Mouse (Mus musculus) adrenal gland, adult 2 months (tissue): ENCODE data around the gene Vmn1r58. TPM values are rescaled to one million over a fixed set of nuclear protein-coding genes. Genes with fewer than 3 reads are reported as not detected.
"Not testable (repeated sequence)": the region's sequence is repeated elsewhere in the genome, so short reads cannot be mapped to it uniquely, and the experiment has no call there.

Source experiments
- DNase-seq: peaks from one replicate; pipeline ENCODE4 v3.0.0; 2021
- long read RNA-seq: library from polyadenylated mRNA; stranded (forward); transcript quantifications from one replicate; pipeline ENCODE4 v2.0.0, GENCODE M21; 2021
- polyA plus RNA-seq: library from polyadenylated mRNA; depleted of rRNA; stranded (reverse); fragments of >200 nt; gene quantifications from 2 replicates; pipeline ENCODE4 v1.2.3, GENCODE M21; 2012; rRNA removed
- total RNA-seq, 2 experiments: library from RNA; stranded (reverse); gene quantifications; 2 replicates each; pipeline ENCODE4 v1.2.3; 2021

Vmn1r58 gene
- not detected for total RNA-seq
- not detected in 2 replicates for polyA plus RNA-seq
- long read RNA-seq: 0 reads

DNA sequence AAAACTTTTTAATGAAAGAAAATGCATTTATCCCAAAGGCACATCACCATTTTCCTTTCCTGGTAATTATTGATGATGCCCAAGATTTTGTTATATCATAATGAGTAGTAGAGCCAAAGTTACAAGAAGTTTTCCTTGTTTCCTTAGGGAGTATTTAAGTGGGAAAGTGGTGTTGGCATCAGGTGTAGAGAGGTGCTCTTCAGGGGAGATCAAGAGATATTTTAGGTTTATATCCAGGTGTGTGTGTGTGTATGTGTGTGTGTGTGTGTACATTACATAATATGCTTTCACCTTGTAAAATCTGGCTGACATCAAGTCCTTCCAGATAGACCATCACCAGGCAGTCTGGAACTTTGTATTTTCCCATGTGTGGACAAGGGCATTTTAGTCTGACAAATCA lies at the start of gene Vmn1r58:
Gene Vmn1r58, minus strand, starts transcription at position 101 of the 400 bp plus-strand sequence.
- not testable (repeated sequence) for DNase-seq

DNA sequence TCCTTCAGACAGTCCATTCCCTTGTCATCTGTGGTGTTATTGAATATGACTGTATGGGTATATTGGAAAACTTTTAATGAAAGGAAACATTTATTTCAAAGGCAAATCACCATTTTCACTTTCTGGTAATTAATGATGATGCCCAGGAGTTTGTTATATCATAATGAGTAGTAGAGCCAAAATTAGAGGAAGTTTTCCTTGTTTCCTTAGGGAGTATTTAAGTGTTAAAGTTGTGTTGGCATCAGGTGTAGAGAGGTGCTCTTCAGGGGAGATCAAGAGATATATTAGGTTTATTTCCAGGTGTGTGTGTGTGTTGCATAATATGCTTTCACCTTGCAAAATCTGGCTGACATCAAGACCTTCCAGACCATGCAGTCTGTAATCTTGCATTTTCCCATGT lies 43.5 kb upstream of the Vmn1r58 start, which contains the start of gene Vmn1r59:
Gene Vmn1r59, minus strand, starts transcription at position 101 of the 400 bp plus-strand sequence.
- DNase-seq: no peak

DNA sequence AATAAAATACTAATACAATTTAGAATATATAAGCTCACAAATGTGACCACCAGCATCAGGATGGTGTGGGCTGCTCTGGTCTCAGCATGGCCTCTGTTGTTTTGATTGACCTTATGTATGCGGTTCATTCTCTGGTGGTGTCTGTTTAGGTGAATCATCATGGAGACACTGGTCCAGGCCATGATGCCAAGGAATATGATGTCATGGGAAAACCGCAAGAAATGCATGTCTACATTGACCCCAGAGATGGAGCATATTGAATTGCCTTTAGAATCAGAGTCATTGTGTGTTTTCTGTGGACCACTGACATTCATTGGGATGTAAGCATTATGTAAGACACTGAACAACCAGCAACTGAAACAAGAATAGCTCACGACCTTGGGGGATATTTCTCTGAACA lies 40.8 kb upstream of the Vmn1r58 start:
- DNase-seq: not testable (repeated sequence)

DNA sequence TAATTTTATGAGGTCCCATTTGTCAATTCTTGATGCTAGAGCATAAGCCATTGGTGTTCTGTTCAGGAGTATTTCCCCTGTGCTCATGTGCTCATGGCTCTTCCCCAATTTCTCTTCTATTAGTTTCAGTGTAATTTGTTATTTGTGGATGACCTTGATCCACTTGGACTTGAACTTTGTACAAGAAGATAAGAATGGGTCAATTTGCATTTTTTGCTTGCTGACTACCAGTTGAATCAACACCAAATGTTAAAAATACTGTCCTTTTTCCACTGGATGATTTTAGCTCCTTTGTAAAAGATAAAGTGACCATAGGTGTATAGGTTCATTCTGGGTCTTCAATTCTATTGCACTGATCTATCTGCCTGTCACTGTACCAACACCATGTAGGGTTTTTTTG lies 35.4 kb upstream of the Vmn1r58 start:
- no peak for DNase-seq

DNA sequence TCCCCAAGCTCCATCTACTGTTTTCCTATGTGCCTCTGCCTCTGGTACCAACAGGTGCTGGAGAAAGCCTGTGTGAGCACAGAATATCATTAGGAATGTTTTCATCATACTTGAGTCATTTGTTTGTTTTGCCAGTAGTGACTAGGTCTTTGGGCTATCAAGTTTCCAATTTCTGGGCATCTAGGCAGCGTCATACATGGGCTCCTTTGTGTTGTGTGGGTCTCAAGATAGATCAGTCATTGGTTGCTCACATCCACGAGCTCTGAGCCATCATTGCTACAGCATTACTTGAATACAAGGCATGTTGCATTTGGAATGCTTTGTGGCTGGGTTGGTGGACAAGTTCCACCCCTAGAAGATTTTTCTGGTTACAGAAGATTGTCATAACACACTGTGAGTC lies 7.0 kb downstream of the Vmn1r58 start:
- no peak for DNase-seq

DNA sequence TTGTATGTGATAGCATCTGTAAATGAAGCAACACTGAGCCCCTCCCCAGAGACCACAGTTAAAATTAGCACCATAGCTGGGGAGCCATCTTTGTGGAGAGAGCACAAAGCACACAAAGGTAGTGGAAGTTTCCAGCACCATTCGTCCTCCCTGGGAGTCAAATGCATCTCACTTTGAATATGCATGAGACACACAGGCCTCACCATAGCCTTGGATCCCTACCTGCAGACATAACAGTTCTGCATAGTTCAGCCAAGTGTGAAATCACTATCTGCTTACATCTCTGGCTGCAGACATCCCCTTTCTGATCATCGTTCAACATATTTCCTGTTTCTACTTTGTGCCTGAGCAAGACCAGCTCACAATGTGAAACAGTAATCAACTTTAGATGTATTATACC lies 46.5 kb downstream of the Vmn1r58 start:
- DNase-seq: no peak

DNA sequence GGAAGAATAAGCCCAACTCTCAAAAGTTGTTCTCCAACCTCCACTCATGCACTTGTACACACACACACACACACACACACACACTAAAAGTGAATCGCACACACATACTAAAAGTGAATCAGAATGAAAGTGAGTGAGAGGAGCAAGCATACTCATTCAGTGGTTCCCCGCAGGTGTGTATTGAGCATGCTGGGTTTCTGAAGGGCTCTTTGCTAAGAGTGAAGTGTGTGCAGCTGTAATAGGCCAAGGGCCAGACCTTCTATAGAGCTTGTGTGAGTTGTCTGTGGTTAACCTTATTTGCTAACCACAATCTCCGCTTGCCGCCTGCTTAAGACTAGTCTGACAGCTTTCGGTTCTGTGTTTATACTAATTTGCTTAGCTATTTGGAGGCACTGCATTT lies 49.6 kb downstream of the Vmn1r58 start:
- no peak for DNase-seq

Other genes starting within 250 kb of the Vmn1r58 start
- not detected for gene Vmn1r56, start 216.6 kb downstream of the Vmn1r58 start, total RNA-seq
- not detected in 2 replicates for gene Vmn1r56, start 216.6 kb downstream of the Vmn1r58 start, polyA plus RNA-seq
- gene Vmn1r57, start 194.9 kb downstream of the Vmn1r58 start, total RNA-seq: not detected
- gene Vmn1r57, start 194.9 kb downstream of the Vmn1r58 start, polyA plus RNA-seq: not detected in 2 replicates
- gene Gm5065, start 62.9 kb downstream of the Vmn1r58 start, total RNA-seq: not detected
- gene Gm5065, start 62.9 kb downstream of the Vmn1r58 start, polyA plus RNA-seq: not detected in 2 replicates
- not detected for gene Nlrp2, start 62.4 kb downstream of the Vmn1r58 start, total RNA-seq
- gene Nlrp2, start 62.4 kb downstream of the Vmn1r58 start, polyA plus RNA-seq: not detected in 2 replicates
- not detected for gene Vmn1r59, start 43.4 kb upstream of the Vmn1r58 start, total RNA-seq
- gene Vmn1r59, start 43.4 kb upstream of the Vmn1r58 start, polyA plus RNA-seq: not detected in 2 replicates
- not detected for gene Vmn2r28, start 80.6 kb upstream of the Vmn1r58 start, total RNA-seq
- not detected in 2 replicates for gene Vmn2r28, start 80.6 kb upstream of the Vmn1r58 start, polyA plus RNA-seq
- not detected for gene Vmn1r60, start 133.9 kb upstream of the Vmn1r58 start, total RNA-seq
- gene Vmn1r60, start 133.9 kb upstream of the Vmn1r58 start, polyA plus RNA-seq: not detected in 2 replicates
- not detected for gene Vmn1r61, start 199.9 kb upstream of the Vmn1r58 start, total RNA-seq
- not detected in 2 replicates for gene Vmn1r61, start 199.9 kb upstream of the Vmn1r58 start, polyA plus RNA-seq